ENCODE assay signal across 17 mouse cellular contexts in genomic region chr7:101298375-101298774, GRCm38 (mm10).
"Had no signal": no experiment of that assay in that cellular context is flagged by ENCODE, and none has a peak within 500 bp of the region (broad histone marks: within the 10 kb centered on the region; RNA-seq: fewer than 3 reads in every experiment).

No protein-coding gene starts in this region.

- H3K9me3 ChIP-seq: lung, embryonic 15.5 days; megakaryocyte, embryonic 14.5 days; midbrain, embryonic 13.5 days; midbrain, embryonic 15.5 days; neural tube, embryonic 12.5 days; stomach, embryonic 15.5 days had no signal

- H3K9ac ChIP-seq: lung, embryonic 15.5 days; midbrain, embryonic 13.5 days; midbrain, embryonic 15.5 days; neural tube, embryonic 12.5 days; stomach, embryonic 15.5 days had no signal

- H3K4me2 ChIP-seq: lung, embryonic 15.5 days; midbrain, embryonic 11.5 days; midbrain, embryonic 13.5 days; midbrain, embryonic 15.5 days; neural tube, embryonic 12.5 days; stomach, embryonic 15.5 days had no signal

- DNase-seq: lung, adult 2 months; lung, postnatal 14 days; lung, postnatal 36 days; right cerebral cortex, postnatal 14 days; thymus, adult 2 months; thymus, postnatal 25 days; thymus, postnatal 4 days had no signal

- H3K27ac ChIP-seq: lung, embryonic 15.5 days; macrophage; midbrain, embryonic 13.5 days; midbrain, embryonic 15.5 days; neural tube, embryonic 12.5 days; stomach, embryonic 15.5 days; stomach, postnatal 0 days had no signal

- ATAC-seq: lung, postnatal 0 days; midbrain, embryonic 13.5 days; midbrain, embryonic 15.5 days had no signal

- H3K4me3 ChIP-seq: lung, embryonic 15.5 days; megakaryocyte, embryonic 14.5 days; midbrain, embryonic 13.5 days; midbrain, embryonic 15.5 days; neural tube, embryonic 12.5 days; stomach, embryonic 15.5 days had no signal

- H3K36me3 ChIP-seq: lung, embryonic 15.5 days; midbrain, embryonic 13.5 days; midbrain, embryonic 15.5 days; neural tube, embryonic 12.5 days; stomach, embryonic 15.5 days had no signal

- H3K27me3 ChIP-seq: stomach, embryonic 15.5 days had no signal
